Mouse (Mus musculus) thymus, postnatal 14 days (tissue): Measurements from ENCODE around the gene Gm20388.

Source experiments
- DNase-seq: peaks from one replicate; pipeline ENCODE4 v3.0.0; 2021

The Gm20388 gene

DNA sequence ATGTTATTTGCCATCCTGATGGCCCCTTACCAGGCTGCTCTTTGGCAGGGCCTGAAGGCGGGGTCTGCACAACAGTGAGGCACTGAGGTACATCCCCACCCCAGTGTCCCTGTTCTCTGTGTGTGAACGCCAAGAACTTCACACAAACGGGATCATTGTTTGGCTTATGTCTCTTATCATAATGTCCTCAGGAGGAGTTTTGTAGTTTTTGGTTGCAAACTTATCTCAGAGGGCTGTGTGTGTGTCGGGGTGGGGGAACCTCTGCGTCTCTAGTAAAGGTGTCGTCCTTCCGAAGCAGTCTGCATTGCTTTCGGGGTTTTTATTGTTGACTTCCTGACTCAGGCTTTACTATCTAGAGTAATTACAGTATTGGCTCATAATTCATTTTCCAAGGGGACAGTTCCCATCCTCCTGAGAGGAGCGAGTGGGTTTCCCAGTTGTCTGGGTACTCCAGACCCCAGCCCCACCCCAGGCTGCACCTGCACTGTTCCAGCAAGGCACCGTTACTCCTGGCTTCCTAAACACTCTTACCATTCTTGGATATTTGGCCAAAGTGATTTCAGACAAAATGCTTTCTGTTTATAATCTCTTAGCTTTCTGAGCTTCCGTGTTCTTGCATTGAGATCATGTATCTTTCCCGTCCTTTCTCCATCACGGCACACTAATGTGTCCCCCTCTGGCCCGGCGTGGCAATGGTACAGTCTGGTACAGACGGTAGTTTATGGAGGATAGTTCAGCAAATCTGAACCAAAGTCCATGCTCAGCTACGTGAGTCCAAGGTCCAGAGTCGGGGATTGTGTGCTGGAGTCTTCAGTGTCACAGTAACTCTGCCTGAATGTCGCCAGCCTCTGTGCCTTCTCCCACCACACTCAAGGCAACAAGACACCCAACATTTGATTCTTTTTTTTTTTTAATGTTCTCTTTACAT is 3909.3 kb downstream of the Gm20388 start:
- no peak for DNase-seq

DNA sequence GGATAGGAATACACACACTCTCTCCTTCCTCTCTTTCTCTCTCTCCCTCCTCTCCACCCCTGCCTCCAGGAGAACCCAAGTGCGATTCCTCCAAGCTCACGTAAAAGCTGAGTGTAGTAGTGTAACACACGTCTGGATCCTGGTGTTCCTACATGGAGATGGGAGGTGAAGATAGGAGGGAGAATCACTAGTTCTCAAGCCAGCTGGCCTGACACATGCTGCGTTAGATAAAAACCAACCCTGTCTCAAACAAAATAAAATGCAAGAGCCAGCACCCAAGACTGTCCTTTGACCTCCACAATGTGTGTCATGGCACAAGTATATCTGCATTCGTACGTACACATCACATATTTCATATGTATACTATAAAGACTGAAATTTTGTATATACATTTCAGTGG is 3910.1 kb downstream of the Gm20388 start:
- no peak for DNase-seq

DNA sequence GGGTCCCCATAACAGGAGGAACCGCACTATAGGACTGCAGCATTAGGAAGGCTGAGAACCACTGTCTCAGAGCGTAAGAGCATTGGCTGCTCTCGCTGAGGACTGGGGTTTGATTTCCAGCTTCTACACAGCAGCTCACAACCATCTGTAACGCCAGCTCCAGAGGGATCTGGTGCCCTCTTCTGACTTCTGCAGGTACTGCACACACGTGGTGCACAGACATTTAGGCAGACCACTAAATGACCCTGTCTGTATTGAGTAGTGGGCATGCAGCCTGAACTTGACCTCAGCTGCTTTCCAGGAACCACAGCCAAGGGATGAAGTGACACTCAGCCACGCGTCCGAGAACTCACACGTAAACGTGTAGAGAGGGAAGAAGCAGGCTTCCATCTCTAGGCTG is 3912.5 kb downstream of the Gm20388 start:
- no peak for DNase-seq

DNA sequence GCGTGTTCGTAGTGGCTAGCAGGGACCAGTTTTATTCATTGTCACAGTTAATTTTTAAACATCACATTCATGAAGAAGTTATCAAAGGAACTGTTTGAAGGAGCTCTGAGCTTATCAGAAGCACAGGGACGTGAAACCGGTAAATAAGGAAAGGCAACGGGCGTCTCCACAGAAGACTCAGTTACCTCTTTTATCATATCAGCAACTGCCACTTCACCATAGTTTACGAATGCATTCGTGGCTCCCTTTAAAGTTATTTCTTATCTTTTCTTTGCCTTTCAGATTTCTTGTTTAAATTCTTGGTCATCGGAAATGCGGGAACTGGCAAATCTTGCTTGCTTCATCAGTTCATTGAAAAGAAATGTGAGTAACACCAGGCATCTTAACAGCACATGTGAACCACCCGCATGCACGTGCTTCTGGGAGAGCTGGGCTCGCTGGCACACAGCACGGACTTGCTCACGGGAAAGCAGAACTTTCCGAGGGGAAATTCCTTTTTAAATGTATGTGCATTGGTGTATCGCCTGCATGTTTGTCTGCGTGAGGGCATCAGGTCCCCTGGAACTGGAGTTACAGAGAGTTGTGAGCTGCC is 3913.0 kb downstream of the Gm20388 start:
- no peak for DNase-seq

DNA sequence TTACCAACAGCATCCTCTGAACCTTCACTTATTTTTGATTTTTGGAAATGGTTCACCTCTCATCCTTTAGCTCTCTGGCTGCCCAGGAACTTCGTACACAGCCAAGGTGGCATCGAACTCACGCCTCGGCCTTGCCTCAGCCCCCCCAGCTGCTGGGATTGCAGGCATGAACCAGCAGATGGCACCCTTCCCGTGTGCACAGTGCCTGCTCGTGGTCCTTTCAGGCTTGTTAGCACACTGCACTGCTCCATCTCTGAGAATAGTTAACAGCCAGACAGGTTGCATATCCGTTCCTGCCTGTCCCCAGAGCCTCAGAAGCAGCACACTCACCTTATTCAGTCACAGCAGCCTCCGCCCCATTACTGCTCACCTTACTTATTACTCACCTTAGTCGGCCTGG is 3915.4 kb downstream of the Gm20388 start:
- DNase-seq, result no peak

DNA sequence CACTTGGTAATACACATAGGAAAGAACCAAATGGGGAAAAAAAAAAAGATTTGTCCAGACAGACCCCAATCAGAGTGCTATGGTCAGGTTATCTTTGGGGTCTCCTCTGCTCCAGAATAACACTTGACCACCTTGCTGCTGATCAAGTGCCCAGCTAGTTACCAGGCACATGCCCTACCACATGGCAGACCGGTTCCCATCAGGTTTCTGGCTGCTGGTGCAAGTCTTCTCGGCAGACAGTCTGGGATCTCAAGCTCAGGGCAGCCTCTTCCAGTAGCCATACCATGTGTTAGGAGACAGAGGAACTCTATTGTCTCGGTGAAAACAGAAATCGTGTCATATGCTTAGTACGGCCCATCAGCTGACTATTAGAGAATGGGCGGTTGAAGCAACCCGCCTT is 3916.1 kb downstream of the Gm20388 start:
- no peak for DNase-seq

DNA sequence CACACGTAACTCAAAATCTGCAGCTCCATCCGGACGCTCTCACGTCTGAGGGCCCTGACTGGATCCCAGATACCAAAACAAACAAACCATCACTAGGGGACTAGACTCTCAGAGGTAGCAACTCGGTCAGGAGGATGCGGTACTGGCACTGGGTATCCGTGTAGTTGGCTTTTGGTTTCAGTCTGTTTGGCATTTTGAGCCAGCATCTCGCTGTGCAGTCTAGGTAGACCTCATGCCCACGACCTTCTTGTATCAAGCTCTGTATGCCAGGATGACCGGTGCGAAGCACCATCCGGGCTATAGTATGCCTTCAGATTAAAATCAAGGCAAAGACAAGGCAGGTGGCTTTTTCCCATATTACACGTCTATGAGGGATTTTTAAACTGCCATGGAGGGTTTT is 3916.9 kb downstream of the Gm20388 start:
- DNase-seq, result no peak

DNA sequence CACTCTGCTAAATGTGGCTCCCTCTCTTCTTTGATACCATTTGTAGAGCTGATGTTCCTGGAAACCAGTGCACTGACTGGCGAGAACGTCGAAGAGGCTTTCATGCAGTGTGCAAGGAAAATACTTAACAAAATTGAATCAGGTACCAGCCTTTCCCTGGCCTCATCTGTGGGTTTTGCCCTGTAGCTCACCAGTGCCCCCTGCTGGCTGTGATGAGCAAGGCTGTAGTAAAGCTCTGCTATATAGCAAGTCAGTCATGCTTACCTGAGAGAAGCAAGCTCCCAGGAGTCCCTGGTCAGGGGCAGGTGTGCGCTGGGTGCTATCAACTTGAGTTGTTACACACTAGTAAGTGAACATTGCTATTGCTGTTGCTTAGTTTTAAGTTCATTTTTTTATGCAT is 3922.1 kb downstream of the Gm20388 start:
- peak; percentile 65 for DNase-seq

DNA sequence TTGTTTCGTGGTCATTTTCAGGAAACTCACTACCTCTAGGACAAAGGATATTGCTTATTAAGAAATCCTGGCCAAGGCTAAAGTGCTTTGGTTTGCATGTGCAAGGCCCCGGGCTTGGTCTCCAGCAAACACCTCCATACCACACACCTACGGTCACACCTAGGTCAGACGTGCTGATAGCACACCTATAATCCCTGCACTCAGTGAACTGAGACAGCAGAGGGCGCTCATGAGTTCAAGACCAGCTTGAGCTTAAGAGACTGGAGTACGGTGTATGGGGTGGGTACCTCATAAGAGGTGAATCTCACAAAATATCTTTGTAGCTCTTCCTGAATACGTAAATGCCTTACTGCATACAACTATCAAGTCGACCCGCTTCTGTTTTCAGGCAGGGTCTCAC is 3924.8 kb downstream of the Gm20388 start:
- peak; percentile 74 for DNase-seq

DNA sequence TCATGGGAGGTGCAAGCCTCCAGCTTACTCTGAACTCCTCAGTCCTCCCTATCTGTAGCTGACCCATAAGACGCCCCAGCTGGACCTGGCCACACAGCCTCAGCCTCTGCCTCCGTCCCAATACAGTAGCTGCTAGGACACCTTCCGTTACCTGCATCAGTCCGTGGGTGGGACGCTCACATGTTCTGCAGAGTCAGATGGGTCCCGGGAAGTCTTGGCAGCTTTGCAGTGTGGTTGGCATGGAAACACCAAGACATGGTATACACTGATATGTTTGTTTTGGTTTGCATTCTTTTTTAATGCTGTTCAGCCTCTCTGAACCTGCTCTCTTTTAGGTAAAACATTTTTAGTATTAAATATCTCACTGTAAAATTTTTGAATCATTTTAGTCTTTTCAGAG is 3925.7 kb downstream of the Gm20388 start:
- DNase-seq, result no peak

DNA sequence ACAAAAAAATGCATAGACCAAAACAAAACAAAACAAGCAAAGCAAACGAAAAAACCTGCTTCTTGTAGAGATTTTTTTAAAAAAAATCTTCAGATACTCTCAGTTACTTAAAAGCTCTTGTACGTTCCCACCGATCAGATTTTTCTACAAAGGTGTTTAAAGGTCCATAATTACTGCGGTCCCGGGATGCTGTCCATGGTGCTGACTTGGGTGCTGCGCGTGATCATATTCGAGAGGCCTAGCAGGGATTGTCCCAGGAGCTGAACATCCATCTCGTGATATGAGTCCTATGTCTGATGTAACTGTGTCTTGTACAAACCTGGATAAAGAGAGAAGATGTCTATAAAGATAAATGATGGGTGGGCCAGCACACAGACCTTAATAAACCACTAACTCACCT is 3927.9 kb downstream of the Gm20388 start:
- DNase-seq, result no peak

DNA sequence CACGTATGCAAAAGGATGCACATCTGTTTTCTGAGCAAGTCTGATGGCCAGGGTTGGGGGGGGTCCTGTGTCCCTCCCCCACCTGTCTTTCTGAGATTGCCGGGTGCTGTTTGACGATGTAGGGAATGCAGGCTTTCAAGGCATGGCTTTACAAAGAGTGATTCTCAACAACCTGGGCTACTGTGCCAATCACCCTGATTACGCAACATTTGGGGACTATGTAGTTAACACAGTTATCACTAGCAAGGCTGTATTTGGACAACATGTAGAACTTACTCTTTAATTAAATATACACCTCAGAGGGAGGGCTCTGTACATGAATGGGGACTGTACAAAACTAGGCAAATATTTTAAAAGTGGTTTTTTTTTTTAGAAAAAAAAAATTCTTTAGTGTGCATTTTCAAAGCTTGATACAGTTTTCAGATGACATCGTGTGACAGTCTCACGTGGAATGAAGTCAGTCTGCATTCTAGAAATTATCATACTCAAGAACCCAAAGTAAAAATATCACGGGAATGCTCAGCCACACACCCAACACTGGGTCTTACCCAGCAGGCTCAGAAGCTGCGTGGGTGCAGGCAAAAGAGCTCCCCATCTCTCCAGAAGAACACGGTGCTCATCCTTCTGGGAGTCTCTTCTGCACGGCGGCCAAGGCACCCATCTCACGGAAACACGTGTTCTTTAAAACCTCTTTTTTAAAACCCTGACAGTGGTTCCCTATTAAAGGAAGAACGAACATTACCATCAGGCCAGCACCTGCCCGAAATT is 3930.1 kb downstream of the Gm20388 start:
- DNase-seq, result no peak

DNA sequence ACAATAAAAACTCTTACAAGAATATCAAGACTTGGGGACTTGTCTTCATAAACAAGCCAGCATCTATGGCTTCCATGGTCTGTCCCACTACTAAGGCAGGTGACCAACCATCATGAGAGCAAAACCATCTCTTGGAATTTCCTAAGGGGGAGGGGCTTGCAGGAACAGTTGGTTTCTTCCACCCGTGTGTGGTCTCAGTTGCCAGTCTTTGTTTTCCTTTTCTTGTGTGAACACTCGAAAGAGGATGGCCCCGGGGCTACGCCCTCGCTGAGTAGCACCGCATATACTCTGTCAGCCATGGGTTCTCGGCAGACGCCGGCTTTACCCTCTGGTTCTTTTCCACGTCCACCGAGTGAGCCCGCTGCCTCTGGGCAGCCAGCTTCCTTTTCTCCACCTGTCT is 3931.4 kb downstream of the Gm20388 start:
- DNase-seq, result no peak

DNA sequence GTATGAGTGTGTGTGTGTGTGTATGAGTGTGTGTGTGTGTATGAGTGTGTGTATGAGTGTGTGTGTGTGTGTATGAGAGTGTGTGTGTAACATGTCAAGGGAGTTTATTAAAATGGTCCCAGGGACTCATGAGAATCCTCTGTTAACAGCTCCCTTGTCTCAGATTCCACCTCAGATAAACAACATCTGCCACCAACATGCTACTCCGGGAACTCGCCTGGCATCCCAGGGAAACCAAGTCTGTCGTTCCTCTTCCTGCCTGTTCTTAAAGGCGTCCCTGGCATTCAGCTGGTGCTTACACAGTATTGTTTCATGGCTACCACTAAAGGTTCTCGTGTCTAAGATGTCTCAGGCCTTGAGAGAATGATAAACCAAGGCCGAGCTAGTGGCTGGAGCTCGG is 3933.7 kb downstream of the Gm20388 start:
- no peak for DNase-seq

DNA sequence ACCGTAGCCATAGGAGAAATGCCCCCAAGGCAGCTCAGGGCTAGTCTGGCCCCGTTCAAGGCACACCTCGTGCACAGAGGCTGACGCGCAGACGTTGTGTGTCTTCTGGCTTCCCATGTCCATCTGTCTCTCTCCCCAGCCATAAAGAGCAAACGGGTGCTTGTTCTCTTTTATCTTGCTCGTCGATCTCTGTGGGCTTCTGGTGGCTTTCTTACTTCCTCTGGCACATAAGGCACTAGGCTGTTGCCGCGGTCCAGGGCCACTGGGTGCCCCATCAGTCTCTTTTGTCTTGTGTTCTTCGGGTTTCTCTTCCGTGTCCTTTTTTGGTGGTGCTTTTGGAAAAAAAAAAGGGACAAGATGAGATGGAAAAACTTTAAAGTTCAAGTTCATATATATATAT is 3934.5 kb downstream of the Gm20388 start:
- DNase-seq, result no peak

DNA sequence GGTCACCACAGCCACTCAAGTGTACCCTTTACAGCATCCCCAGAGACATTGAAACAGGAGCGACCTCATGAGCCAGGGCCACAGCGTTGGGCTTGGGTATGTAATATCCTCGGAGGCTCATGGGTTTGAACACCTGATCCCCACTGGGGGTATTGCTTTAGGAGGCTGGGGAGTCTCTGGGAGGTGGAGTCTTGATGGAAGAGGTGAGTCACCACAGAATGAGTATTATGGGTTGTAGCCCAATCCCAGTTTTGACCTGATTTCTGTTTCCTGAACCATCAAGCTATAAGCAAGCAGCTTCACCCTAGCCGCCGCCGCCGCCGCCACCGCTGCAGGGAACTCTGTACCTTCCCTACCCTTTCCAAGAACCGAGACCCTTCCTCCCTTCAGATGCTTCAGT is 3935.3 kb downstream of the Gm20388 start:
- DNase-seq, result no peak

DNA sequence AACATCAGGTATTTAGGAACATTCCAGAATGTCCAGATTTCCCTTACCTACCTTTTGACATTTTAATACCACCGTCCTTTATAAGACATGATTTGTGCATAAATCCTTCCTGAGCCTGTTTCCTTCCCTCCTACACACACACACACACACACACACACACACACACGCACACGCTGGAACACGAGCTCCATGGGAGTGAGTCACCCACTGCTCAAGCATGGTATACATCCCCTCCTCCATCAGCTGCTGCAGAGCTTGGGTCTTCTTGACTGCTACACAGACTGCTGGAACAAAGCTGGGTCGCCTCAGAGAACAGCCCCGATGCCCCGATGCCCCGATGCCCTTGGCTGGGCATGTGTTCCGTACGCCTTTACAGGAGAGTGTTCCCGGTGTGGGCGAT is 3935.9 kb downstream of the Gm20388 start:
- DNase-seq, result no peak

DNA sequence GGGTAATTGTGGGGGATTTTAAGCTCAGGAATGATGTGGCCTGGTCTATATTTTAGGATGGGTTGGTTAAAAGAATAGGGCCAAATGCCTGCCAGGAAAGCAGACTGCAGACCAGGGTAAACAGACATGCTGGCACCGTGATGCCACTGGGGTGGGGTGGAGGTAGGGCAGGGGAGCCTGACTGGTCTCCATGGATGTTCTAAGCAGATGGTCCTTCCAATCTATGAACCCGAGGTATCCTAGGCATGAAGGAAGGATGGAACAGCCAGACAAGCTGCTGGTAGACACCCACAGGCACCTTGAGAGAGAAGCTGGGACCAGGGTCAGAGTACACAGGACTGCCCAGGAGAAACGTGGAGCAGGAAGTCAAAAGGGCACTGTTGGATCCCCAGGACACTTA is 3936.9 kb downstream of the Gm20388 start:
- no peak for DNase-seq

DNA sequence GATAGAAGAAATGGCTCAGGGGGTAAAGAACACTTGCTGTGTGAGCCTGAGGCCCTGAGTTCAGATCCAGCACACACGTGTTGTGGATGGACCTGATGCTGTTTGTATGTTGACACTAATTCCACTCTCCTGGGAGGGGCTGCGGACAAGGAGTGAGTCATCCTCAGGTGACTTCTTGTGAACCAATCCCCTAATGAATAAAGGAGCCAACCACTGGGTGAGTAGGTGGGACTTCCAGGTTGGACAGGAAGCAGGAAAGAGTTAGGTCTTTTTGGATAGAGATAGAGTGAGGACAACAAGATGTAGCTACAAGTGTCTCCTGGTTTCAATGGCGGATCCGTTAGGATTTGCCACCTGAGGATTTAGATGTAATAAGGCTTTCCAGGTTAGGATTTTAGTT is 3938.7 kb downstream of the Gm20388 start:
- DNase-seq, result no peak

DNA sequence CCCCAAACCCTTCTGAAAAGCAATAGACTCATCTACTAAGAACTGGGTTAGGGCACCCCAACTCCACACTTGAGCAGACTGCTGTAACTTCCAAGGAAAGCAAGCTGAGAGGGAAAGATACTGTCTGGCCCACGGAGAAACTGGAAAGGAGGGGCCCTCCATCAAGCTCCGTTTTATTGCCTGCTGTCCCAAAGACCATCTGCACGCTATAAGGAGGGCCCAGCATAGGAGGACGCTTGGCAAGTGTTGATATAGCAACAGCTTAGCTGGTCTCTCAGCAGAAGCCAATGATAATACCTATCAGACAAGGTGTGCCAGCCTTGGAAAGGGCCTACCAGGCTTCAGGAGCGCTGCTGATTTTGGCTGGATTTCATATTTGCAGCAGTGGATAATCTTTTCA is 3940.9 kb downstream of the Gm20388 start:
- no peak for DNase-seq

DNA sequence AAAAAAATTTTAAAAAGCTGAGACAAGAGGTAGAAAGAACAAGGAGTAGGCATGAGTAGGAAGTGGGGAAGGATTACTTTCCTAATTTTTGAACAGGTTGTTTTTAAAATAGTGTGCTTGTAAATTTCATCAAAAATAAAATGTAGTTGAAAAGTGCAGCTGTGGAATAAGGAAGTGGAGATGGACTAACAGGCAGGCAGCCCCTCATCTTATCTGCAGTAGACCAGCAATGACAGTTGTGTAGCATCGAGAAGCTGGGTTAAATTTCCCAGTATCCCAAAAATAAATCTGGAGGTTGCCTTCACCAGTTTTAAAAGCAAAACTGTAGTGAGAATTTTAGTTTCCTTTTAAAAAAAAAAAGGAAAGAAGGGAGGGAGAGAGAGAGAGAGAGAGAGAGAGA is 3943.6 kb downstream of the Gm20388 start:
- no peak for DNase-seq

DNA sequence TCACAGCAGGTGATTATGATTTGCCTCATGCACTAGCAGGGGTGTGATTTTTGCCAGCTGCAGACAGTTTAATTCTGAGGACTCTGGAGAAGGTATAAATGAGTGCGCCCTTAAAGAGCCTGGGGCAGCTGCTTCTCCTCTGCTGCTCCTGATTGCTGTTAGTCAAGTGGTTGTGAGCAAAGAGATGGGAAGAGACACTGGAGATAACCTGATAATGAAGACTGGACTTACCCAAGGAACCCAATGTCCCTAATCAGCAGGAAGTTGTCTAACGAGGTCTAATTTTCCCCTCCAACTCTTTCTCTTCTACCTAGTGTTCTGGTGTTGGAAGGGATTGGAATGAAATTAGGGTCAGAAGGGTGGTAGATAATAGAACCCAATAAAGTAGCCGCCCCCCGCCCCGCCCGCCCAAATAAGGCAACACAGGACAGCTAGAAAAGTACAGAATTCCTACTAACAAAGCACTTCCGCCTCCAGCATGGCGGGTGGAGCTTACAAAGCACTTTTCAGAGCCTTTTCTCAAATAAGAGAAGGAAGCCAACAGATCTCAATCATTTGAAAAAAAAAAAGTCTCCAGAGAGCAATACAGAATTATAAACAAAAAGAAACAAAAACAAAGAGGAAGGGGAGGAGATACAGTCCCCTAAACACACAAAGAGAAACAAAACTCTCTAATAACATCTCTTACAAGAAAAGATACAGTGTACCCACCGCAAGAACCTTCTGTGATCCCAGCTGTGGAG is 3944.3 kb downstream of the Gm20388 start:
- DNase-seq, result no peak

DNA sequence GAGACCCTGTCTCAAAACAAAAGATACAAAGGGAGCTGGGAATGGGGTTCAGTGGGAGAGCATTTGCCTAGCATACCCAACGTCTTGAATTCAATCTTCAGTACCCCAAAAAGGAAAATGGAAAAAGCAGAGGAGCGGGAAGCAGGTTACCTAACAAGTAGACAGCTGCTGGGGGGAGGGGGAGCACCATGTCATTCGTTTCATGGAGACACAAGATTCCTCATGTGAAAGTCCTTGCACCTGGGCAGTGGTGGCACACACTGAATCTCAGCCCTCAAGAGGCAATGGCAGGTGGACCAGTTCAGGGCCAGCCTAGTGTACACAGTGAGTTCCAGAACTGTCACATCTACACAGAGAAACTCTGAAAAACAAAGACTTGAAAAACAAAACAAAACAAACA is 3946.7 kb downstream of the Gm20388 start:
- no peak for DNase-seq
